In the genomic region with DNA sequence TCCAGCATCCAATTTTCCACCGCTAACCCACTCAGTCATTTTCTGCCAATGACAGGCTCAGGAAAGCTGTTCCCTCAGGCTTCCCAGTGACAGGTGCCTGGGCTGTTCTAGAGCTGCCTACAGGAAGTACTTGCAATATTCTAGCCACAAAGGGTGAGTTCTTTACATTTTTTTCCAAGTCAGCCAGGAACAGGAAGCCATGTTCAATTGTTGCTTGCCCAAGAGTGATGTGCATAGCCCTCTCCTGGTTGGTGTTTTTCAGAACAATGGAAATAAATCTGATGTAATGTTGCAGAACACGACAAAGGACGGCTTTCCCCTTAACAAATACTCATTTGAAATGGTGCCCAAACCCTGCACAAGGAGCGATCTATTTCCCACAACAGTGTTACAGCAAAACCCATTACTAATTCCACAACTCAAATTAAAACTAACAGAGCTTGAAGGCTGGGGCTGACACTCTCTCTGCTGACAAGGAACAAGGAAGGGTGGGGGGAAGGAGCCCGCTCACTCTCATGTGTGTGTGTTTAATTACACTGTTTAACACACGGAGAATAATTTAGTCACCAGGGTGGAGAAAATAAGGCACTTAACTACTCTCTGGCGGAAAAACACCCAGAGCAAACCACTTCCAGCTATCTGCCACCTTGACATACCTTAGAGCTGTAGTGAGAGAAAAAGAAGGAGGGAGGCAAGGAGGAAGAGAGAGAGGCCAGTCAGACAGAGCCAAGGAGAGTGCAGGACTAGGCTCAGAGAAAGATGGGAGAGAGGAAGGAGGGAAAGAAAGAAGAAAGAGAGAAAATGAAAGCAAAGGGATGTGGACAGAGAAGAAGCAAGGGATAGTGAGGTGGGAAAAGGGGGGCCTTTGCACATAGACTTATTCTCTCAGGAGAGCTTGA, we compare ENCODE assay signal across 10 mouse cellular contexts. TPM values are rescaled to one million over a fixed set of nuclear protein-coding genes. Genes with fewer than 3 reads are reported as not detected.
DNase-seq lines count a peak whose midpoint lies in the region; ATAC-seq and TF ChIP-seq lines count a peak whose summit lies in the region.
"Had no signal": no experiment of that assay in that cellular context is flagged by ENCODE, and none has a peak within 500 bp of the region (broad histone marks: within the 10 kb centered on the region; RNA-seq: fewer than 3 reads in every experiment).

No protein-coding gene starts in this region.

- peak; percentile 16 for DNase-seq in intestine, embryonic 14.5 days (ENCODE audit: low spot score)
- DNase-seq in forebrain, embryonic 14.5 days (ENCODE audit: low spot score), result peak; percentile 68
- DNase-seq in kidney, postnatal 14 days, result peak; percentile 30
- peak; percentile 42 for DNase-seq in midbrain, postnatal 0 days (ENCODE audit: low spot score)
- no peak for DNase-seq in adrenal gland, adult (ENCODE audit: inconsistent age in 2 of 2, low spot score in 1 of 2)

- H3K36me3 ChIP-seq in intestine, embryonic 14.5 days (ENCODE audit: control insufficient read depth, insufficient read depth, low read length), result no peaks in the 10 kb centered on the region
- H3K36me3 ChIP-seq in intestine, embryonic 15.5 days, result no peaks in the 10 kb centered on the region
- H3K36me3 ChIP-seq in forebrain, embryonic 14.5 days (ENCODE audit: control insufficient read depth, insufficient read depth, low read length), result no peaks in the 10 kb centered on the region
- H3K36me3 ChIP-seq in midbrain, postnatal 0 days (ENCODE audit: insufficient read depth, low read length), result no peaks in the 10 kb centered on the region
- H3K36me3 ChIP-seq in heart, embryonic 11.5 days (ENCODE audit: control insufficient read depth, insufficient read depth, low read length), result no peaks in the 10 kb centered on the region
- H3K36me3 ChIP-seq: heart, embryonic 15.5 days had no signal

- no peak for TF ChIP-seq CTCF in midbrain, postnatal 0 days (IDR thresholded peaks at IDR 0.05)

- H3K27me3 ChIP-seq in intestine, embryonic 14.5 days (replicated peaks; ENCODE audit: control insufficient read depth, insufficient read depth, low read length), result no peaks in the 10 kb centered on the region
- no peaks in the 10 kb centered on the region for H3K27me3 ChIP-seq in intestine, embryonic 15.5 days (replicated peaks)
- no peaks in the 10 kb centered on the region for H3K27me3 ChIP-seq in forebrain, embryonic 14.5 days (replicated peaks; ENCODE audit: control insufficient read depth, insufficient read depth, low read length)
- H3K27me3 ChIP-seq in midbrain, postnatal 0 days (ENCODE audit: insufficient read depth, low read length), result no peaks in the 10 kb centered on the region
- H3K27me3 ChIP-seq in heart, embryonic 11.5 days (ENCODE audit: control insufficient read depth, insufficient read depth, low read length), result no peaks in the 10 kb centered on the region
- H3K27me3 ChIP-seq: heart, embryonic 15.5 days had no signal

- WGBS in intestine, embryonic 14.5 days, result 76% methylated on average over 7 of the region's 7 CpGs
- 74% methylated on average over 7 of the region's 7 CpGs for WGBS in intestine, embryonic 15.5 days
- WGBS in forebrain, embryonic 14.5 days, result 27% methylated on average over 7 of the region's 7 CpGs
- 53% methylated on average over 7 of the region's 7 CpGs for WGBS in midbrain, postnatal 0 days
- WGBS in heart, embryonic 11.5 days (ENCODE audit: insufficient replicate concordance), result 69% methylated on average over 7 of the region's 7 CpGs

- no peak overlapping the region for H3K27ac ChIP-seq in intestine, embryonic 14.5 days (ENCODE audit: low read depth)
- H3K27ac ChIP-seq in intestine, embryonic 15.5 days, result no peak overlapping the region
- H3K27ac ChIP-seq in forebrain, embryonic 14.5 days (ENCODE audit: low read depth, low read length), result 0 out of 2 replicates have a peak overlapping the region, but pooled peaks have one; percentile 6
- 0 out of 2 replicates have a peak overlapping the region, but pooled peaks have one; percentile 1 for H3K27ac ChIP-seq in midbrain, postnatal 0 days (ENCODE audit: low read depth, low read length)
- H3K27ac ChIP-seq in heart, embryonic 11.5 days (ENCODE audit: low read depth, low read length), result no peak overlapping the region
- H3K27ac ChIP-seq: heart, embryonic 15.5 days; liver, embryonic 14.5 days had no signal

- H3K9ac ChIP-seq in intestine, embryonic 14.5 days (ENCODE audit: low read length), result no peak overlapping the region
- H3K9ac ChIP-seq in intestine, embryonic 15.5 days, result no peak overlapping the region
- no peak overlapping the region for H3K9ac ChIP-seq in forebrain, embryonic 14.5 days (ENCODE audit: low read length)
- no peak overlapping the region for H3K9ac ChIP-seq in midbrain, postnatal 0 days (replicated peaks; ENCODE audit: low read length, poor library complexity, severe bottlenecking)
- H3K9ac ChIP-seq in heart, embryonic 11.5 days (ENCODE audit: low read depth, low read length), result no peak overlapping the region
- H3K9ac ChIP-seq: heart, embryonic 15.5 days; liver, embryonic 14.5 days had no signal

- no peak for ATAC-seq in intestine, embryonic 14.5 days (replicated peaks; ENCODE audit: low FRiP score, low TSS enrichment, low read depth)
- ATAC-seq in intestine, embryonic 15.5 days, result no peak
- ATAC-seq in forebrain, embryonic 14.5 days, result peak; percentile 82
- 0 out of 2 replicates have a peak, but pooled peaks have one; percentile 27 for ATAC-seq in midbrain, postnatal 0 days (ENCODE audit: low FRiP score)
- no peak for ATAC-seq in CD4-positive, CD25-positive, alpha-beta regulatory T cell, adult 4 months
- ATAC-seq in heart, embryonic 11.5 days (replicated peaks; ENCODE audit: insufficient number of reproducible peaks, low FRiP score, low TSS enrichment), result no peak

- no peaks in the 10 kb centered on the region for H3K4me1 ChIP-seq in intestine, embryonic 14.5 days (replicated peaks; ENCODE audit: control insufficient read depth, insufficient read depth, low read length)
- H3K4me1 ChIP-seq in intestine, embryonic 15.5 days (replicated peaks), result no peaks in the 10 kb centered on the region
- H3K4me1 ChIP-seq in forebrain, embryonic 14.5 days (ENCODE audit: control insufficient read depth, insufficient read depth, low read length), result peaks cover 8% of the 10 kb centered on the region; the same call in 1 of the 2 replicates
- no peaks in the 10 kb centered on the region for H3K4me1 ChIP-seq in midbrain, postnatal 0 days (ENCODE audit: insufficient read depth, low read length)
- H3K4me1 ChIP-seq in heart, embryonic 11.5 days (ENCODE audit: control insufficient read depth, insufficient read depth, low read length), result no peaks in the 10 kb centered on the region

- H3K4me3 ChIP-seq in intestine, embryonic 14.5 days (ENCODE audit: low read depth, low read length), result no peak overlapping the region
- no peak overlapping the region for H3K4me3 ChIP-seq in intestine, embryonic 15.5 days (replicated peaks)
- no peak overlapping the region for H3K4me3 ChIP-seq in forebrain, embryonic 14.5 days (ENCODE audit: low read depth, low read length)
- no peak overlapping the region for H3K4me3 ChIP-seq in midbrain, postnatal 0 days (ENCODE audit: low read depth, low read length)
- no peak overlapping the region for H3K4me3 ChIP-seq in heart, embryonic 11.5 days (ENCODE audit: low read depth, low read length)
- H3K4me3 ChIP-seq: heart, embryonic 15.5 days had no signal

- no peak overlapping the region for H3K4me2 ChIP-seq in intestine, embryonic 14.5 days (ENCODE audit: low read length)
- no peak overlapping the region for H3K4me2 ChIP-seq in intestine, embryonic 15.5 days (replicated peaks)
- no peak overlapping the region for H3K4me2 ChIP-seq in forebrain, embryonic 14.5 days (ENCODE audit: low read length)
- H3K4me2 ChIP-seq in midbrain, postnatal 0 days (ENCODE audit: low read depth, low read length, poor library complexity, severe bottlenecking), result no peak overlapping the region
- H3K4me2 ChIP-seq in heart, embryonic 11.5 days, result no peak overlapping the region
- H3K4me2 ChIP-seq: heart, embryonic 15.5 days had no signal

- no peaks in the 10 kb centered on the region for H3K9me3 ChIP-seq in intestine, embryonic 14.5 days (ENCODE audit: control insufficient read depth, low read length)
- no peaks in the 10 kb centered on the region for H3K9me3 ChIP-seq in intestine, embryonic 15.5 days
- no peaks in the 10 kb centered on the region for H3K9me3 ChIP-seq in forebrain, embryonic 14.5 days (replicated peaks; ENCODE audit: control insufficient read depth, low read length)
- H3K9me3 ChIP-seq in midbrain, postnatal 0 days (ENCODE audit: low read length), result no peaks in the 10 kb centered on the region
- no peaks in the 10 kb centered on the region for H3K9me3 ChIP-seq in heart, embryonic 11.5 days (replicated peaks; ENCODE audit: control insufficient read depth, low read length)
- H3K9me3 ChIP-seq: heart, embryonic 15.5 days had no signal

RNA-seq across cellular contexts. Expression of a gene that starts 10.2 kb away (rescaled TPM):
- polyA plus RNA-seq in intestine, embryonic 14.5 days (2014; fragmentation: Nextera tagmentation; extraction: Ambion mirVana), result 1.0 and 1.4 TPM in 2 replicates
- 1.0 and 1.2 TPM in 2 replicates for polyA plus RNA-seq in intestine, embryonic 15.5 days (2015; fragmentation: Nextera tagmentation; extraction: Ambion mirVana)
- polyA plus RNA-seq in forebrain, embryonic 14.5 days (2014; fragmentation: Nextera tagmentation; extraction: Ambion mirVana), result not detected in 2 replicates
- not detected in 2 replicates for total RNA-seq in midbrain, postnatal 0 days (2014; rRNA removed)
- 0.09 TPM in 1 of 2 replicates, not detected in the other for polyA plus RNA-seq in midbrain, postnatal 0 days (2015; fragmentation: Nextera tagmentation; extraction: Ambion mirVana)
- polyA plus RNA-seq in CD4-positive, CD25-positive, alpha-beta regulatory T cell, adult 4 months (2017; shearing (Covaris generic)), result under 1 TPM in 1 of 2 experiments, not detected in 1; 0.19 TPM
- polyA plus RNA-seq in heart, embryonic 11.5 days (2014; fragmentation: Nextera tagmentation; extraction: Ambion mirVana), result not detected in 2 replicates

Comparison
In these comparisons a context has a peak if more than half of its experiments do, and no peak if none do; other contexts are left out.
1. ATAC-seq: peak in forebrain, embryonic 14.5 days (single experiment) and midbrain, postnatal 0 days (single experiment); none in intestine, embryonic 14.5 days (single experiment), intestine, embryonic 15.5 days (single experiment), CD4-positive, CD25-positive, alpha-beta regulatory T cell, adult 4 months (single experiment) and heart, embryonic 11.5 days (single experiment).
2. DNase-seq: peak in intestine, embryonic 14.5 days (single experiment), forebrain, embryonic 14.5 days (single experiment), kidney, postnatal 14 days (single experiment) and midbrain, postnatal 0 days (single experiment); none in adrenal gland, adult (0 of 2).
3. H3K27ac ChIP-seq: peak in forebrain, embryonic 14.5 days (single experiment) and midbrain, postnatal 0 days (single experiment); none in intestine, embryonic 14.5 days (single experiment), intestine, embryonic 15.5 days (single experiment) and heart, embryonic 11.5 days (single experiment).